In genomic region chr2:38377254-38377653, GRCm38 (mm10) we compare ENCODE assay signal across 25 mouse cellular contexts. TPM values are rescaled to one million over a fixed set of nuclear protein-coding genes. Genes with fewer than 3 reads are reported as not detected.
A peak's percentile ranks its signal among the peaks of the same experiment; 100 is the strongest.
DNase-seq lines count a peak whose midpoint lies in the region; ATAC-seq and TF ChIP-seq lines count a peak whose summit lies in the region.
"Had no signal": no experiment of that assay in that cellular context is flagged by ENCODE, and none has a peak within 500 bp of the region (broad histone marks: within the 10 kb centered on the region; RNA-seq: fewer than 3 reads in every experiment).

No protein-coding gene starts in this region.

- TF ChIP-seq POLR2A in cerebellum, adult 2 months (IDR thresholded peaks at IDR 0.05; ENCODE audit: borderline replicate concordance, insufficient read depth, low read length), result no peak

- H3K9me3 ChIP-seq in hindbrain, embryonic 10.5 days, result no peaks in the 10 kb centered on the region
- H3K9me3 ChIP-seq in hindbrain, embryonic 14.5 days (ENCODE audit: control insufficient read depth, low read length), result no peaks in the 10 kb centered on the region
- no peaks in the 10 kb centered on the region for H3K9me3 ChIP-seq in limb, embryonic 10.5 days (replicated peaks)
- H3K9me3 ChIP-seq: embryonic facial prominence, embryonic 12.5 days; embryonic facial prominence, embryonic 15.5 days; forebrain, embryonic 12.5 days; forebrain, embryonic 15.5 days; heart, embryonic 12.5 days; heart, embryonic 15.5 days; hindbrain, embryonic 15.5 days; intestine, embryonic 15.5 days had no signal

- TF ChIP-seq CTCF in cerebellum, adult 2 months (IDR thresholded peaks at IDR 0.05; ENCODE audit: borderline replicate concordance, insufficient read depth, low read depth, low read length), result no peak

- no peak for ATAC-seq in hindbrain, embryonic 14.5 days (ENCODE audit: low FRiP score)
- ATAC-seq: CD4-positive, CD25-positive, alpha-beta regulatory T cell, adult 4 months; forebrain, embryonic 15.5 days; intestine, embryonic 15.5 days had no signal

- H3K9ac ChIP-seq in hindbrain, embryonic 14.5 days, result no peak overlapping the region
- H3K9ac ChIP-seq: embryonic facial prominence, embryonic 12.5 days; embryonic facial prominence, embryonic 15.5 days; forebrain, embryonic 12.5 days; forebrain, embryonic 15.5 days; heart, embryonic 12.5 days; heart, embryonic 15.5 days; hindbrain, embryonic 15.5 days; intestine, embryonic 15.5 days had no signal

- DNase-seq in cerebellum, adult 2 months, result peak; percentile 36 to 56
- no peak for DNase-seq in cerebellum, adult 11 months
- peak; percentile 25 to 31 for DNase-seq in cerebellum, postnatal 36 days
- no peak for DNase-seq in cerebellum, postnatal 14 days
- DNase-seq in hindbrain, embryonic 10.5 days (ENCODE audit: low spot score), result no peak
- DNase-seq in hindbrain, embryonic 14.5 days (ENCODE audit: low spot score), result no peak
- DNase-seq in limb, embryonic 10.5 days (ENCODE audit: low spot score), result peak; percentile 39
- no peak for DNase-seq in retina, embryonic 14.5 days (ENCODE audit: low spot score)
- DNase-seq: adrenal gland, adult 2 months; adrenal gland, postnatal 14 days; gastrocnemius, postnatal 10 days; gastrocnemius, postnatal 36 days; heart, postnatal 10 days; heart, postnatal 36 days; kidney, adult 18-20 months; kidney, adult 9 months had no signal

- WGBS in cerebellum, adult 2 months, result 84% methylated on average over 7 of the region's 7 CpGs
- WGBS in hindbrain, embryonic 10.5 days, result 75% methylated on average over 7 of the region's 7 CpGs
- WGBS in hindbrain, embryonic 14.5 days, result 83% methylated on average over 7 of the region's 7 CpGs
- 76% methylated on average over 7 of the region's 7 CpGs for WGBS in limb, embryonic 10.5 days

- H3K4me1 ChIP-seq in cerebellum, adult 2 months (ENCODE audit: control insufficient read depth, insufficient read depth, low read length), result peaks cover 10% of the 10 kb centered on the region; the same call in 1 of the 2 replicates
- peaks cover 30% of the 10 kb centered on the region for H3K4me1 ChIP-seq in hindbrain, embryonic 10.5 days (replicated peaks)
- H3K4me1 ChIP-seq in hindbrain, embryonic 14.5 days (replicated peaks; ENCODE audit: control insufficient read depth, insufficient read depth, low read length), result peaks cover 5% of the 10 kb centered on the region; the same call in 1 of the 2 replicates
- peaks cover 30% of the 10 kb centered on the region for H3K4me1 ChIP-seq in limb, embryonic 10.5 days

- no peaks in the 10 kb centered on the region for H3K36me3 ChIP-seq in hindbrain, embryonic 10.5 days
- no peaks in the 10 kb centered on the region for H3K36me3 ChIP-seq in hindbrain, embryonic 14.5 days (replicated peaks; ENCODE audit: control insufficient read depth, insufficient read depth)
- no peaks in the 10 kb centered on the region for H3K36me3 ChIP-seq in limb, embryonic 10.5 days
- H3K36me3 ChIP-seq: embryonic facial prominence, embryonic 12.5 days; embryonic facial prominence, embryonic 15.5 days; forebrain, embryonic 12.5 days; forebrain, embryonic 15.5 days; heart, embryonic 12.5 days; heart, embryonic 15.5 days; hindbrain, embryonic 15.5 days; intestine, embryonic 15.5 days had no signal

- H3K27ac ChIP-seq in cerebellum, adult 2 months (ENCODE audit: insufficient read depth, low read length), result no peak overlapping the region
- H3K27ac ChIP-seq in hindbrain, embryonic 10.5 days, result peak overlapping the region; percentile 16; the same call in 1 of the 2 replicates
- no peak overlapping the region for H3K27ac ChIP-seq in hindbrain, embryonic 14.5 days
- 0 out of 2 replicates have a peak overlapping the region, but pooled peaks have one; percentile 20 for H3K27ac ChIP-seq in limb, embryonic 10.5 days
- H3K27ac ChIP-seq: embryonic facial prominence, embryonic 12.5 days; embryonic facial prominence, embryonic 15.5 days; forebrain, embryonic 12.5 days; forebrain, embryonic 15.5 days; heart, embryonic 15.5 days; hindbrain, embryonic 15.5 days; intestine, embryonic 15.5 days had no signal

- no peak overlapping the region for H3K4me2 ChIP-seq in hindbrain, embryonic 14.5 days (replicated peaks)
- H3K4me2 ChIP-seq: embryonic facial prominence, embryonic 12.5 days; embryonic facial prominence, embryonic 15.5 days; forebrain, embryonic 12.5 days; forebrain, embryonic 15.5 days; heart, embryonic 12.5 days; heart, embryonic 15.5 days; hindbrain, embryonic 15.5 days; intestine, embryonic 15.5 days had no signal

- H3K27me3 ChIP-seq in cerebellum, adult 2 months (ENCODE audit: control insufficient read depth, insufficient read depth, low read length), result no peaks in the 10 kb centered on the region
- H3K27me3 ChIP-seq in hindbrain, embryonic 10.5 days (ENCODE audit: insufficient read depth, poor library complexity, severe bottlenecking), result peaks cover 87% of the 10 kb centered on the region
- peaks cover 63% of the 10 kb centered on the region for H3K27me3 ChIP-seq in hindbrain, embryonic 14.5 days (ENCODE audit: control insufficient read depth, insufficient read depth, low read length)
- peaks cover 78% of the 10 kb centered on the region for H3K27me3 ChIP-seq in limb, embryonic 10.5 days (ENCODE audit: low read depth, poor library complexity, severe bottlenecking)

- H3K4me3 ChIP-seq in cerebellum, adult 2 months (replicated peaks; ENCODE audit: insufficient read depth, low read depth, low read length), result no peak overlapping the region
- no peak overlapping the region for H3K4me3 ChIP-seq in hindbrain, embryonic 10.5 days
- no peak overlapping the region for H3K4me3 ChIP-seq in hindbrain, embryonic 14.5 days (replicated peaks; ENCODE audit: low read length)
- H3K4me3 ChIP-seq in limb, embryonic 10.5 days, result no peak overlapping the region
- H3K4me3 ChIP-seq: embryonic facial prominence, embryonic 12.5 days; embryonic facial prominence, embryonic 15.5 days; forebrain, embryonic 12.5 days; forebrain, embryonic 15.5 days; heart, embryonic 12.5 days; heart, embryonic 15.5 days; hindbrain, embryonic 15.5 days; intestine, embryonic 15.5 days had no signal

RNA-seq across cellular contexts. Expression of gene Lhx2, which starts 38.2 kb away (rescaled TPM):
- 1.9 and 3.5 TPM in 2 replicates for polyA plus RNA-seq in cerebellum, adult 2 months (2012; rRNA removed)
- polyA plus RNA-seq in hindbrain, embryonic 10.5 days (2016; fragmentation: Nextera tagmentation; extraction: Ambion mirVana), result 17.4 and 26.4 TPM in 2 replicates
- polyA plus RNA-seq in hindbrain, embryonic 14.5 days (2014; fragmentation: Nextera tagmentation; extraction: Ambion mirVana), result 13.2 and 18.7 TPM in 2 replicates
- polyA plus RNA-seq in limb, embryonic 10.5 days (2016; fragmentation: Nextera tagmentation; extraction: Ambion mirVana), result 33.7 and 48.4 TPM in 2 replicates
- polyA plus RNA-seq: adrenal gland, adult 2 months; CD4-positive, CD25-positive, alpha-beta regulatory T cell, adult 4 months had no signal

Comparison
In these comparisons a context has a peak if more than half of its experiments do, and no peak if none do; other contexts are left out.
1. DNase-seq: peak in cerebellum, adult 2 months (2 of 2), cerebellum, postnatal 36 days (2 of 2) and limb, embryonic 10.5 days (single experiment); none in cerebellum, adult 11 months (single experiment), cerebellum, postnatal 14 days (0 of 2), hindbrain, embryonic 10.5 days (single experiment), hindbrain, embryonic 14.5 days (single experiment) and retina, embryonic 14.5 days (single experiment).
2. H3K27ac ChIP-seq: peak in hindbrain, embryonic 10.5 days (single experiment) and limb, embryonic 10.5 days (single experiment); none in cerebellum, adult 2 months (single experiment) and hindbrain, embryonic 14.5 days (single experiment).